Mouse (Mus musculus) CD4-positive, CD25-positive, alpha-beta regulatory T cell, adult 2 months (primary cell): ENCODE results near the gene Adgrg1.

Experiments
- DNase-seq: peaks from one replicate; pipeline ENCODE4 v3.0.0-alpha.2; 2012; ENCODE audit warnings: low read depth, low spot score

Adgrg1 gene

DNA sequence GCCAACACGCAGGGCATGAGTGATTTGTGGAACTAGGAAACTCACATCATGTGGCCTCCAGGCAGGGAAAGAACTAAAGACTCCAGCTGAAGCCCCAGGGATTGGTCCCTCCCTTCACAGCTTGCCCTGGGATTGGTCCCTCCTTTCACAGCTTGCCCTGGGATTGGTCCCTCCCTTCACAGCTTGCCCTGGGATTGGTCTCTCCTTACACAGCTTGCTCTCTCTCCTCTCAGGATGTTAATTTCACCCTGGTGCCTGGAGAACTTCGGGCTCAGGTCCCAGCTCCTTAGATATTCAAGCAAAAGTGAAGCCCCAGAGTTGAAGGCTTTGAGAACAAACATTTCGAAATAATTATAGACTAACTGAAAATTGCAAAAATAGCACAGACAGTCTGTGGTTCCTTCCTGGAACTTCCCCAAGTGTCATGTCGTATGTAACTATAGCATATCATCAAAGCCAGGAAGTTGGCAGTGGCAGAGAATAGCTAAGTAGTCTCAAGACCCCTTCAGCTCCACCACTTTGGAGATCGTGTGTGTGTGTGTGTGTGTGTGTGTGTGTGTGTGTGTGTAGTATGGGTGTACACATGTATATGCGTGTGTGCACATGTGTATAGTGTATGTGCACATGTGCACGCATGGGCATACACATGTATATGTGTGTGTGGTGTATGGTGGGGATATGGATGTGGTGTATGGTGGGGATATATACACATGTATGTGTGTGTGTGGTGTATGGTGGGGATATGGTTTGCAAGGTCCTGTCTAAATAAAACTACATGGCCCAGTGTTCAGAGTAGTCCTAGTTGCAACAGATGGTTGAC is 62.8 kb downstream of the Adgrg1 start:
- DNase-seq, result no peak

DNA sequence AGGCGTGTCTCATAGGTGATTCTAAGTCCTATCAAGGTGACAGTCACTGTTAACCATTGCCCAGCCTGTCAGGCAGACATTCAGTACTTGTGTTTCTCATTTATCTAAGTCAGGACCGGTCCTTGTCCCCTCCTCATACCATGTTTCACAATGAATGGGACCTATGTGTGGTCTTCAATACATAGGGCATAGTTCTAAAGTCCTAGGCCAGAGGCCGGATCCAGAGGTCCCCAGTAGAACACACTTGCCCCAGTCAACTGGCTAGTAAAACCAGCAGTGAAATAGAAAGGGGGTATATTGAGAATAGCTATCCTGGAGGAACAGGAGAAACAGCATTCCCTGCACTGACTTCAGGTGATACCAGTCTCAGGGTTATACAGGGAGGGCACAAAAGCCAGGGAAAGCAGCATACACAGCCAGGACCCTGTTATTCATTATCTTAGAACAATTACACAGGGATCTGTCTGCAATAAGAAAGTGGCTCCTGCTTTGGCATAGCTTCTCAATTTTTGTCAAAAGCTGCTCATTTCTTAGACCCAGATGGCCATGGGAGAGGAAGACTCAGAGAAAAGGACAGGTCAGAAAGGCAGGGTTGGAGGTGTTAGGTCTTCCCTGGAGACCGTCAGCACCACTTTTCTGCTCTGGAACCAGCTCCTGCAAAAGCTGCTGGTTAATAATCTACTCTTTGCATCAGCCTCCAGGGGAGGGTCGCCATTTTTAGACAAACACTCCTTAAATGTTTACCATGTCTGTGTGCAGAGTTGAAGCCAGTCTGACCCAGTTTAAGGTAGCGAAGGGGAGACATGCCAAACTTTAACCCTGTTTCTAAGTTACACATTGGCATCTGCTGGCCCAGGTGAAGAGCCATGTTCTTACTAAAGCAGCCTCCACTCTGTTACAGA is 67.6 kb downstream of the Adgrg1 start:
- DNase-seq, result no peak

DNA sequence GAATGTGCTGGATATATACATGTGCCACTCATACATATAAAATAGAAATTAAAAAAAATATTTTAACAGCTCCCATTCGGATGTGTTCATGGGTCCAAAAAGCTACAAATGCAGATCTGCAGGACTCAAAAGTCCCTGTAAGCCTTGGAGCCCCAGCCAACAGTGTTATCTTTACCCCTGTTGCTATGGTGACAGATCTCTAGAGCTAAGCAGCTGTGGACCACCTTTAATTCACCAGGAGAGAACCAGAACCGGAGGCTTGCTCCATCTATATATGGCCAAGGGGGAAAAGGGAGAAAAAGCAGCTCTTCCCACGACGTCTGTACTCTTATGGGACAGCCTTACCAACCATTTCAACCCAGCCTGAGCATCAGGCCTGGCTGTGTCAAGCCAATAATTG is 70.3 kb downstream of the Adgrg1 start:
- DNase-seq, result no peak

DNA sequence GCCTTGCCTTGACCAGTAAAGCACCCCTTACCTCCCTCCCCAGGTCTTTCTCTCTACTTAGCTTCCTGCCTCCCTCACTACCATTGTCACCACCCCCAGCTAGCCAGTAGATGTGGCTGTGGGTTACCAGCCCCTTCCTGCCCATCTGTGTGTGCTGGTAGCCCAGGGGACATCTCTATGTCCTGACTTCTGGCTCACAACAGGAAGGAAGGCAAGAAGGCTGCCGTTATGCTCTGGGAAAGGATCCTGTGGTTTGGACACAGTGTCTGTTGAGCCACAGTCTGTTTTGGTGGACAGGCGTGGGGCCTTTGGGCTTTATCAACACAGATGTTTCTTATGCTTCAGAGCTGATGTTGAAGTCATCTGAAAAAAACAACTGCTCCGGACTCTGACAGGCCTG is 72.4 kb downstream of the Adgrg1 start:
- DNase-seq, result no peak

DNA sequence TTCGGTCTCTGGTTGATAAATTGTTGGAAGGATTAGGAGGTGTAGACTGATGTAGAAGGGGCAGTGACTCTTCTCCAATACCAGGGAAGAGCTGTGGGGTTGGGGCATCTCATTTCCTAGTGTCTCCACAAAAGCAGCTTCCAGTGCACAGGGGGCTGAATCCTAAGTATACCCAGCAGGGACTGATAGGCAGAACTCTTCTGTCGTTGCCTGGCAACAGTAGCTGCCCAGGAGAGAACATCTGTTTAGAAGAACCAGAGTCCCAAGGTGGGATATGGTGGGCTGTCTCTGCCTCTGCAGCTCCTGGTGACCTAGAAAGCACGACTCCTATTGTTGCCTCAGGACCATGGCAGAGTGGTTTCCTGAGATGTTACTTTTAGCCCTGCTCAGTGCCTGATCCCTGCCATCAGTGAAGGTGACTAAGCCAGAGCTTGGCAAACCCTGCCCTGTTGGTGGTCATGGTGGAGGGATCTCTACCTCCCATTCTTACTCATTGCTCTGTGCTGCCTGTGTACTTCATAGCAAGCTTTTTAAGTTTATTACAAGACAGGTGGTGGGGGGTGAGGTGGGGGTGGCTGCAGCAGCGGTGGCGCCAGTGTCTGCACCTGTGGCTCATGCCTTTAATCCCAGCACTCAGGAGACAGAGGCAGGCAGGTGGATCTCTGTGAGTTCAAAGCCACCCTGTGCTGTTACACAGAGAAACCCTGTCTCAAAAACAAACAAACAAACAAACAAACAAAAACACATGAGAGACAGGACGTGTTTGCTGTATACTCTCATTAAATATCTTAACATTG is 73.5 kb downstream of the Adgrg1 start:
- no peak for DNase-seq

DNA sequence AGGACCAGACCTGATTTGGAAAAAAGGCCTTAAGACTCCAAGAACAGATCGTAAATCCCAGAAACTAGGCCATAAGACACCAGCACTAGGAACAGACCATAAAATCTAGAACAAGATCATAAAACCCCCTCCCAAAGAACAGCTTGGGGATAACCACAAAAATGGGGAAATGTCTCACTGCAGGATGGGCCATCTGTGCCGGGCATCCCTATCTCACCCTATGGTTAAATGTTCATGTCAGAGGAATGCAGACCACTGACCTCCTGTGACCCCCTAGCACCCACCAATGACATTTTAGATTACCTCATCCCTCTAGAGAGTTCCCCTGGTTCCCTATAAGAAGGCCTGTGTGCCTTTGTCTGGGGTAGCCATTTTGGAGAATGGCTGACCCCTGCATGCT is 75.1 kb downstream of the Adgrg1 start:
- no peak for DNase-seq

DNA sequence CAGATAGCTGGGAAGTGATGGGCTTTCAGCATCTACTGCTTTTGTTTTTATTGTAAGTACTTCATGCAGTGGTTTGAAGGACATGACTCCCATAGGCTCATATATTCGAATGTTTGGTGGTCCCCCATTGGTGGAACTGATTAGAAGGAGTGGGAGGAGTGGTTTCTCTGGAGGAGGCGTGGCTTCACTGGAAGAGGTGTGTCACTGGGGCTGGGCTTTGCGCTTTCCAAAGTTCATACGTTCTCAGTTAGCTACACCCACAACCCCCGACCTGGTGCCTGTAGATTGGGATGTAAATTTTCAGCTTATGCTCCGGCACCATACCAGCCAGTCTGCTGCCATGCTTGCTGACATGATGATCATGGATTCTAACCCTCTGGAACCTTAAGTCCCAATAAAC is 79.9 kb downstream of the Adgrg1 start:
- no peak for DNase-seq

DNA sequence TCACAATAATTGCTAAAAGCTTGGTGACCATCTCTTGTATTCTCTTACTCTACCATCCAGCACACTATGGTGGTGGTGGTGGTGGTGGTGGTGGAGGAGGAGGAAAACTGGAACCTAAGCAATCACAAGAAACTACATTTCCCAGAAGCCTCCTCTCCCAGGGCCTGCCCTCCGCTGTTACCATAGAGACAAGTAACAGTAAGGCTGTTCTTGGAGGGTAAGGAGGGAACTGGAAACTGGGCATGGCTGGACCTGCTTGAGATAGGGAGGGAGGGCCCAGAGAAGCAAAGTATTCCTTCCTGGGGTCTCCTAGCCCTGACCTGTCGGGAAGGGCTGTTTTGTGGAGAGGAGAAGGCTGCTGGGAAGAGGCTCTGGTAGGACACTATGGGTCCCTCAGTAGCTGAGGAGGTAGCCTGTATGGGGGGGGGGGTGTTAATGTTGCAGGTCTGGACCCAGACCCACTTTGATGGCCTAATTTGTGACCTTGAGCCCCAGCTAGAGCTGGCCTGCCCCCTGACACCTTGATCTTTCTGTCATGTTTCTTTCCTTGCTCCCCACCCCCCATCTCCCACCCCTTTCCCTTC is 80.5 kb downstream of the Adgrg1 start, which contains the start of gene Drc7:
Drc7 (plus strand) TSS at position 177 of the 584 bp plus-strand sequence.
- no peak for DNase-seq

DNA sequence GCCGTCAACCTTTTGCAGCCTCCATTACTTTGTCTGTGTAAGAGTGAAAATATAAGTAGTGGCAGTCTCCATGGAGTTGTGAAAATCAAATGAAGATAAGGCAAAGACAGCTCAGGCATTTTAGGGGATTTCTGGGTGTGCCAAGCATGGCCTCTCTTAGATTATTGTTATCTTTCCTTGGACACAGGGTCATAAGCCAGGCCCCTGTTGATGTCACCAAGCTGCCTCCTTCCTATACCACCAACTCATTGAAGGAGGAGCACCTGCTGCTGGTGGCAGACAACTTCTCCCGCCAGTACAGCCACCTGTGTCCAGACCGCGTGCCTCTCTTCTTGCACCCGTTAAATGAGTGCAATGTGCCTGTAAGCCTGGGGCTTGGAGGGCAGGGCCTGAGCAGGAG is 81.9 kb downstream of the Adgrg1 start:
- no peak for DNase-seq

DNA sequence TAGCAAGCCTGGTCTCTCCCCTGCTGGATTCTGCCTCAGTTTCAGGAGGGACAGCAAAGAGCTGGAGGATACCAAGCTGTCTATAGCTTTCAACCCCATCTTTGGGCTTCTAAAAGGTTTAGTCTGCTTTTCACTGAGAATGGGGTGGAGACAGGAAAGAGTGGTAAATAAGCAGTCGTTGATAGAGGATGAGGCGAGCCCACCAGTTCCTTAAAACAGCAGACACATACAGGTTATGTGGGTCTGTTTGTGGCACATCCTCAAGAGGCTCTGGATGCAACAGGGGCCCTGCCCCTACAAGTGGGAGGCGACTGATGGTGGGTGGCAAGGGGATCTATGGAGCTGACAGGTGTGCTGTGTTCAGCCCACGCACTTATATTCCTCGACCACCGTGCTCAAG is 84.1 kb downstream of the Adgrg1 start:
- DNase-seq, result no peak

DNA sequence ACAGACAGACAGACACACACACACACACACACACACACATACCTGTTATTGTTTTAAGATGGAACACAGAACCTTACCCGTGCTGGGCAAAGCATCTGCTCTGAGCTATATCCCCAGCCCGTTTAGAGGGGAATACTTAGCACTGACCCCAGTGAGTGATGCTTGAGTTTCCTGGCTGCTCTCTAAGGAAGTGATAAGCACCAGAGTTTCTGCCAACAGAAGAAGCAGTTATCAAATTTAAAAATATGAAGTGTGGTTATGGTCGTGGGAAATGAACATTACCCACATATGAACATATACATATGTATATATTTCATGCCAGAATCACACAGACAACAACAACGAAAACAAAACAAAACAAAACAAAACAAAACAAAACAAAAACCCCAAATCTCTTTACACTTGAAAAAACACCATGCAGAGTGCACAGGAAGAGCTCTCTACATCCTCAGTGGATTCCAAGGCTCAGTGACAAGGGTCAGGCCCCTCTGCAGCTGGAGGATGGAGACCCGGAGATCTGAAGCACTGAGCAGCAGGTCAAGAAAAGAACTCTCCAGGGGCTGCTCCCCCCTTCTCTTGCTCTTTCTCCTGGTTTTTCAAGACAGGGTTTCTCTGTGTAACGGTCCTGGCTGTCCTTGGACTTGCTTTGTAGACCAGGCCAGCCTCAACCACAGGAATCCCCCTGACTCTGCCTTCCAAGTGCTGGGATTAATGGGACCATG is 85.4 kb downstream of the Adgrg1 start:
- DNase-seq, result no peak
